Mouse (Mus musculus) forebrain, embryonic 16.5 days (tissue): ENCODE data around the gene Pygo1. TPM values are rescaled to one million over a fixed set of nuclear protein-coding genes. Genes with fewer than 3 reads are reported as not detected.
A peak's percentile ranks its signal among the peaks of the same experiment; 100 is the strongest.

Experiments
- ATAC-seq: fragments of 200-750 bp; cut with Nextera tagmentation; 2 replicates; pipeline ENCODE4 v1.8.0; 2017; ENCODE audit warnings: mild to moderate bottlenecking, moderate library complexity
- H3K27ac ChIP-seq: fragments of 300-500 bp; sonication (generic); 2 replicates; pipeline ENCODE4 v1.5.1; 2014; ENCODE audit warnings: low read length, control low read depth
- H3K27me3 ChIP-seq: fragments of 300-500 bp; sonication (generic); replicated peaks from 2 replicates; pipeline ENCODE4 v1.6.1; 2014; ENCODE audit warnings: low read length; ENCODE audit not compliant: control insufficient read depth, insufficient read depth
- H3K36me3 ChIP-seq: fragments of 300-500 bp; sonication (generic); 2 replicates; pipeline ENCODE4 v1.6.1; 2014; ENCODE audit not compliant: control insufficient read depth, insufficient read depth
- H3K4me1 ChIP-seq: fragments of 300-500 bp; sonication (generic); replicated peaks from 2 replicates; pipeline ENCODE4 v1.6.1; 2014; ENCODE audit warnings: low read length; ENCODE audit not compliant: control insufficient read depth, insufficient read depth
- H3K4me2 ChIP-seq: fragments of 300-500 bp; sonication (generic); 2 replicates; pipeline ENCODE4 v1.6.1; 2014; ENCODE audit warnings: mild to moderate bottlenecking, low read length, control low read depth
- H3K4me3 ChIP-seq: fragments of 300-500 bp; sonication (generic); replicated peaks from 2 replicates; pipeline ENCODE4 v1.5.1; 2014; ENCODE audit warnings: mild to moderate bottlenecking, low read length, control low read depth
- H3K9ac ChIP-seq: fragments of 300-500 bp; sonication (generic); replicated peaks from 2 replicates; pipeline ENCODE4 v1.6.1; 2014; ENCODE audit warnings: low read depth, low read length, control low read depth
- H3K9me3 ChIP-seq: fragments of 300-500 bp; sonication (generic); 2 replicates; pipeline ENCODE4 v1.6.1; 2016; ENCODE audit warnings: low read length; ENCODE audit not compliant: control insufficient read depth
- WGBS: fragments of 180-500 bp; shearing (Covaris S2); extraction: QIAGEN DNeasy Blood & Tissue Kit; methylation state at CpG from one replicate; pipeline ENCODE4 v1.1.7; 2014; 5-methylcytosine and 5-hydroxymethylcytosine counted together
- polyA plus RNA-seq: library from polyadenylated mRNA; unstranded; fragments of >200 nt; fragmentation: Nextera tagmentation; extraction: Ambion mirVana; gene quantifications from 2 replicates; pipeline ENCODE4 v1.2.1, GENCODE M21; 2015

Pygo1 gene
- polyA plus RNA-seq, 1 experiment from 2014 or later: 15.1 TPM

GRCm38 (mm10) chr9:72975242-72975641 is 49.8 kb downstream of the Pygo1 start:
- Histone ChIP-seq H3K4me3 (no peak overlapping the region), H3K9ac (no peak overlapping the region), H3K27ac (no peak overlapping the region), H3K4me1 (no peaks in the 10 kb centered on the region), H3K4me2 (no peak overlapping the region), H3K36me3 (no peaks in the 10 kb centered on the region), H3K27me3 (no peaks in the 10 kb centered on the region), H3K9me3 (no peaks in the 10 kb centered on the region)
- ATAC-seq: no peak
- WGBS: 88% methylated on average over 1 of the region's 1 CpGs

- no peaks in the 10 kb centered on the region for H3K9me3 ChIP-seq
- H3K27me3 ChIP-seq: no peaks in the 10 kb centered on the region
- no peaks in the 10 kb centered on the region for H3K36me3 ChIP-seq
- H3K4me1 ChIP-seq: peaks cover 17% of the 10 kb centered on the region
- WGBS: 64% methylated on average over 2 of the region's 2 CpGs
- no peak for ATAC-seq
- H3K9ac ChIP-seq: no peak overlapping the region
- H3K27ac ChIP-seq: no peak overlapping the region
- no peak overlapping the region for H3K4me3 ChIP-seq
- H3K4me2 ChIP-seq: no peak overlapping the region
Observed at GRCm38 (mm10) chr9:72983066-72983465, 57.6 kb downstream of the Pygo1 start.

- Histone ChIP-seq H3K9me3 (no peaks in the 10 kb centered on the region), H3K4me2 (peak within 1 kb of the TSS; percentile 95), H3K4me3 (peak within 1 kb of the TSS; percentile 79), H3K27me3 (no peaks in the 10 kb centered on the region), H3K27ac (peak within 1 kb of the TSS; percentile 89), H3K9ac (peak within 1 kb of the TSS; percentile 86), H3K36me3 (no peaks in the 10 kb centered on the region), H3K4me1 (peaks cover 17% of the 10 kb centered on the region)
- peak; percentile 100 for ATAC-seq
- under 1% methylated on average over 88 of the region's 88 CpGs for WGBS
Observed at GRCm38 (mm10) chr9:72985250-72986220, 60.1 kb downstream of the Pygo1 start, which contains the start of the genes Ccpg1os and Ccpg1. Gene Ccpg1os, minus strand, starts transcription at chr9:72985382. Gene Ccpg1, plus strand, starts transcription at chr9:72985429.

- no peak for ATAC-seq
- no peak overlapping the region for H3K9ac ChIP-seq
- H3K27ac ChIP-seq: no peak overlapping the region
- H3K36me3 ChIP-seq: no peaks in the 10 kb centered on the region
- no peaks in the 10 kb centered on the region for H3K9me3 ChIP-seq
- H3K27me3 ChIP-seq: no peaks in the 10 kb centered on the region
- 49% methylated on average over 3 of the region's 3 CpGs for WGBS
- H3K4me1 ChIP-seq: peaks cover 17% of the 10 kb centered on the region
- H3K4me2 ChIP-seq: no peak overlapping the region
- no peak overlapping the region for H3K4me3 ChIP-seq
Observed at GRCm38 (mm10) chr9:72987703-72988102, 62.3 kb downstream of the Pygo1 start.

- ATAC-seq: no peak
Observed at GRCm38 (mm10) chr9:72988706-72989105, 63.3 kb downstream of the Pygo1 start.

GRCm38 (mm10) chr9:72991420-72991819 is 66.0 kb downstream of the Pygo1 start:
- Histone ChIP-seq H3K4me2 (no peak overlapping the region), H3K4me1 (peaks cover 5% of the 10 kb centered on the region), H3K27me3 (no peaks in the 10 kb centered on the region), H3K9me3 (no peaks in the 10 kb centered on the region), H3K36me3 (no peaks in the 10 kb centered on the region), H3K9ac (no peak overlapping the region), H3K4me3 (no peak overlapping the region), H3K27ac (no peak overlapping the region)
- WGBS: 89% methylated on average over 2 of the region's 2 CpGs
- no peak for ATAC-seq

More at GRCm38 (mm10) chr9:72988706-72989105, 63.3 kb downstream of the Pygo1 start:
- Histone ChIP-seq H3K36me3 (no peaks in the 10 kb centered on the region), H3K27me3 (no peaks in the 10 kb centered on the region), H3K9me3 (no peaks in the 10 kb centered on the region), H3K4me1 (peaks cover 17% of the 10 kb centered on the region), H3K4me3 (no peak overlapping the region), H3K27ac (no peak overlapping the region), H3K9ac (no peak overlapping the region), H3K4me2 (no peak overlapping the region)
- WGBS: 89% methylated on average over 5 of the region's 5 CpGs

- Histone ChIP-seq H3K27me3 (no peaks in the 10 kb centered on the region), H3K9me3 (no peaks in the 10 kb centered on the region), H3K4me3 (no peak overlapping the region), H3K36me3 (no peaks in the 10 kb centered on the region), H3K4me2 (no peak overlapping the region), H3K27ac (no peak overlapping the region), H3K4me1 (peaks cover 2% of the 10 kb centered on the region), H3K9ac (no peak overlapping the region)
- no peak for ATAC-seq
- WGBS: 89% methylated on average over 5 of the region's 5 CpGs
Observed at GRCm38 (mm10) chr9:72992576-72992975, 67.1 kb downstream of the Pygo1 start.

- Histone ChIP-seq H3K9me3 (no peaks in the 10 kb centered on the region), H3K4me1 (no peaks in the 10 kb centered on the region), H3K4me3 (no peak overlapping the region), H3K27me3 (no peaks in the 10 kb centered on the region), H3K36me3 (no peaks in the 10 kb centered on the region), H3K9ac (no peak overlapping the region), H3K4me2 (no peak overlapping the region), H3K27ac (no peak overlapping the region)
- no peak for ATAC-seq
Observed at GRCm38 (mm10) chr9:72996167-72996566, 70.7 kb downstream of the Pygo1 start.

GRCm38 (mm10) chr9:72996806-72997205 is 71.4 kb downstream of the Pygo1 start:
- Histone ChIP-seq H3K9me3 (no peaks in the 10 kb centered on the region), H3K4me1 (no peaks in the 10 kb centered on the region), H3K4me2 (no peak overlapping the region), H3K4me3 (no peak overlapping the region), H3K27me3 (no peaks in the 10 kb centered on the region), H3K36me3 (no peaks in the 10 kb centered on the region), H3K27ac (no peak overlapping the region), H3K9ac (no peak overlapping the region)
- no peak for ATAC-seq
- 41% methylated on average over 7 of the region's 7 CpGs for WGBS
